Mouse (Mus musculus) gastrocnemius, adult 8-10 months (tissue): Measurements from ENCODE around the gene Slc37a1. TPM values are rescaled to one million over a fixed set of nuclear protein-coding genes. Genes with fewer than 3 reads are reported as not detected.

Experiments used
- DNase-seq, 2 experiments: peaks; one replicate each; pipeline ENCODE4 v3.0.0; 2022; ENCODE audit warnings: low spot score in 2 of 2
- total RNA-seq, 4 experiments: library from RNA; stranded (reverse); gene quantifications; 2 replicates each; pipeline ENCODE4 v1.2.4; 2022

Slc37a1 gene
- total RNA-seq, 4 experiments from 2014 or later = 2.4 to 4.6 (median 3.0) TPM

GRCm38 (mm10) chr17:31393811-31394210 lies 107.2 kb downstream of the Slc37a1 start:
- DNase-seq = no peak

- DNase-seq = no peak
Measured at GRCm38 (mm10) chr17:31400294-31400693, 113.7 kb downstream of the Slc37a1 start.

Other genes with a start within 250 kb of the Slc37a1 start
- gene Abcg1, start 229.1 kb upstream of the Slc37a1 start, total RNA-seq = 1 to 10 TPM; 1.2 to 1.8 (median 1.5) TPM
- not detected for gene Tff3, start 157.1 kb upstream of the Slc37a1 start, total RNA-seq
- gene Tff2, start 142.5 kb upstream of the Slc37a1 start, total RNA-seq = not detected
- gene Tff1, start 121.5 kb upstream of the Slc37a1 start, total RNA-seq = not detected
- gene Tmprss3, start 87.8 kb upstream of the Slc37a1 start, total RNA-seq = not detected
- gene Ubash3a, start 78.9 kb upstream of the Slc37a1 start, total RNA-seq = not detected
- gene Rsph1, start 9.4 kb upstream of the Slc37a1 start, total RNA-seq = 1 to 10 TPM; 1.8 to 8.3 (median 4.9) TPM
- gene Pde9a, start 99.4 kb downstream of the Slc37a1 start, total RNA-seq = 1 to 10 TPM; 1.3 to 2.9 (median 2.1) TPM
- 1 to 10 TPM; 5.4 to 6.6 (median 5.7) TPM for gene Wdr4, start 233.2 kb downstream of the Slc37a1 start, total RNA-seq
- 100 to 1,000 TPM; 461 to 515 (median 488) TPM for gene Ndufv3, start 233.3 kb downstream of the Slc37a1 start, total RNA-seq